Mouse (Mus musculus) thymus, postnatal 10 days (tissue): Measurements from ENCODE around the gene Arcn1.

ENCODE experiments used
- DNase-seq, 2 experiments: peaks; one replicate each; pipeline ENCODE4 v3.0.0; 2021; ENCODE audit warnings: low spot score in 2 of 2

Arcn1 gene

DNA sequence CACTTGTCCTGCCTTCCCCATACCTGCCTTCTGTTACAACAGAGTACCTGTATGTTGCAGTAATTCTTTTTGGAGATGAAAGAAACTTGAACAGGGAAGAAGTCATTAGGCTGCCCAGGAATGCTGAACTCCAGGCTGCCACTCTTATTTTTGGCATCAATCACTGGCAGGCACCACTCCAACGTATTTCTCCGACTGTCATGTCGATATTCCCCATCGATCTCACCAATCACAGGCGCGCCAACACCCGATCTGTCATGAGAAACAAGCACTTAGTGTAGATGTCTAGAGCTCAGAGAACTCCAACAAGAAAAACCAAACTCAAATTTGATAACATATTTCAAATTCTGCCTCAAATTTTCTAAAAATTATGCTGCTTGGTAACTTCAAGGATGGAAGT is 22.3 kb downstream of the Arcn1 start:
- no peak for DNase-seq

DNA sequence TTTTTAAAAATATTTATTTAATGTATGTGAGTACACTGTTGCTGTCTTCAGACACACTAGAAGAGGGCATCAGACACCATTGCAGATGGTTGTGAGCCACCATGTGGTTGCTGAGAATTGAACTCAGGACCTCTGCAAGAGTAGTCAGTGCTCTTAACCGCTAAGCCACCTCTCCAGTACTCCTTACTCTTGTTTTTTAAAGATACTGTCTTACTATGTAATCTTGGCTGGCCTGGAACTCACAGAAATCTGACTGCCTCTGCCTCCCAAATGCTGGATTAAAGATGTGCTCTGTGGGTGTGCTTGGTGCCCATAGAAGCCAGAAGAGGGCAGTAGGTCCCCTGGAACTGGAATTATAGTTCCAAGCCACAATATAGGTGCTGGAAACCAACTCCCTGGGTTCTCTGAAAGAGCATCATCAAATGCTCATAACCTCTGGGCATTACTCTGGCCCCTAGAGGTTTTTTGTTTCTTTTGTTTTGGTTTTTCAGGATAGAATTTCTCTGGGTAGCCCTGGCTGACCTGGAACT is 26.9 kb downstream of the Arcn1 start:
- DNase-seq, result no peak

DNA sequence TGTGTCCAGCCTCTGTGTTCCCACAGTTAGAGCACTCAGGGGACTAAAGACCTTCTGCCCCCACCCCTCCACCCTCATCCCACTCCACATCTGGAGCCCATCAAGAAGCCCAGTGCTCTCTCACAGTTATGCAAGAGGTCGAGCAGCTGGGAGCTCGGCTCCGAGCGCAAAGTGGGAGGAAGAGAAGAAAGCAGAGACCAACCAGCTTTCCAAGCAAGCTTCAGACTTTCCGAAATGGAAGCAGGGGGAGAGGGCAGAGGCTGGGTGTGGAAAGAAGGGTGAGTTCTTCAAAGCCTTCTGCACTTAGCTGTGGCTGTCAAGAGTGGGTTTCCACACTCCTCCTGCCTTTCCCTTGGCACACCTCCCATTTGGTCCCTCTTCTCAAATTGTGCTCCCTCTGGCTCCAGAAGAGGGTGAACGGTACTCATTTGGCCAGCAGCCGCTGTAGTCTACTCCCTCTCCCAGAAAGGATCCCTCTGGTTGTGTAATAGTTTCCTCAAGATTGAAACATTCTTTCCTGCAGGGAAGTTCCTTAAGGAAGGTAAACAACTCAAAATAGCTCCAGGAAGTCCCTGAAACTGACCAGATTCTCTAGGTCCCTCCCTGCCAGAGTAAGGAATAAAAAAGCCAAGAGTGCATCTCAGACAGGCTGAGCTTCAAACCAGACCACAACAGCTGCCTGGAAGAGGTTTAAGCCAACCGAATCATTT is 30.2 kb downstream of the Arcn1 start:
- DNase-seq, result no peak

DNA sequence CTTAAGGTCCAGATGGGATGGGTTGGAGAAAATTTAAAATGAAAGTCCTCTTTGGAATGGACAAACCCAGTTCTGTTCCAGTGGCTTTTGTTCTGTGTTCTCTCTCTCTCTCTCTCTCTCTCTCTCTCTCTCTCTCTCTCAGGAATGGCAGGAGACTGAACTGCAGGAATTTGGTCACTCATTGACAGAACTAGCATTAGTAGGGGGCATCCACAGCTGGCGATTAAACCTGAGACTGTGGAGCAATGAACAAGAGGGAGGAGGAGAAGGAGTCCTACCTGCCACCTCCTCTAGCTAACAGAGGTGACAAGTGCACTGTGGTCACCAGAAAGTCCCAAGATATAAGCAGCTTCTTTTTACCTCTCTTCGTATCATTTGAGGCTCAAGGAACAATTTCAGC is 31.3 kb downstream of the Arcn1 start:
- DNase-seq, result no peak

DNA sequence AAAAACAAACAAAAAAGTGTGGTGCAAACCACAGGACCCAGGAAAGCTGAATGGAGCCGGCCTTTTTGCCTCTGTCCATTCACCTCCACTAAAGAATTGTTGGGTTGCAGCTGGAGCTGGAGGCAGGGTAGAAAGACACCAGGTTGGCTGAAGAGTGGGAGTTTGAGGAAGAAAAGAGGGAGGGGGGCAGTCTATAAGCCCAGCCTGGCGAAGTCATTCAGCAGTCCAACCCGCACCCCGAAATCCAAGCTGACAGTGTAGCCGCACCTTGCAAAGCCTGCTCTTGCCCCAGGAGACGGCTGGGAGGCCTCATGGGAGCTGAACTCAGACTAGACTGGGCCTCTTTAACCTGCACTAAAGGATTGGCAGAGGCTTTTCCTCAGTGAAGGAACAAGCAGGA is 31.8 kb downstream of the Arcn1 start:
- no peak for DNase-seq

DNA sequence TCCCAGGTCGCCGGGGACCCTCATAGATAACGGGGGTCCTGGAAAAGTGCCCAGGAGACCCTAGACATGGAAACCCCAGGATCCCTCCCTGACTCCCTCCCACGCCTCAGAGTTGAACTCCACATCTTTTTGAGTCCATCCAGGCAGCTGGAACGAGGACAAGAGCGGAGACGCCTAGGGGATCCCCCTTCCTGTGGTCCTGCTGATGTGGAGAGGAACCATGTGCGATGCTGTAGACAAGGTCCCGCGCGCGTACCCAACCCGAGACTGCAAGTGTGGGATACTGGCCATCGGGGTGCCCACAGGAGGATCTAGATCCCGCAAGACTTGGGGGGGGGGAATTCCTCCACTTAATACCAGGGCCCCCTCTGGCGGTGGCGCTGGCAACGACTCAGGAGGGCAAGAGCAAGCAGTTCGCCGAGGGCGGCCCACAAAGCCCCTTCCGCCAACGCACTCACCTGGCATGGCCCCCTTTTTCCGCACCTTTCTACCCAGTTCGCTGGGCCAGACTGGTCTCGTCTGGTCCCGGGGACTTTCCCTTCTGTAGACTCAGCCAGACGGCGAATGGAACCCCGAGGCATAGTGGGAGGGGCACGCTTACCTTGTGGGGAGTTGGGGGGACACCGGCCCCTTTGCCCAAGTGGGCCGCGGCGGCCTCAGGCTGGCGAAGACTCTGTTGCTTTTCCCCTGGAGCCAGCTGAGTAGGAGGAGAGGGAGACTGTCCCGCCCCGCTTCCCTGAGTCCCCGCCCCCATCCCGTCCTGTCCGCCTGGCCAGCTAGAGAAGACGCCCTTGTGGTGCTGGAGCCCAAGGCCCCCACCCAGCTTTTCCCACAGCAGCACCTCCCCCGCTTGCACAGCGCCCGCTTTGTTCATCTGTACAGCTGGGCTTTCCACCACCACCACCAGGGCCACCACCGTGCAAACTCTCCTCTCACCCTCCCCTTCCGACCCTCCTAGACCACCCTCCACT is 32.8 kb downstream of the Arcn1 start, which contains the start of gene Phldb1:
Gene Phldb1 (minus strand): TSS at position 675 of the 971 bp plus-strand sequence.
- peak; percentile 58 to 77 for DNase-seq

DNA sequence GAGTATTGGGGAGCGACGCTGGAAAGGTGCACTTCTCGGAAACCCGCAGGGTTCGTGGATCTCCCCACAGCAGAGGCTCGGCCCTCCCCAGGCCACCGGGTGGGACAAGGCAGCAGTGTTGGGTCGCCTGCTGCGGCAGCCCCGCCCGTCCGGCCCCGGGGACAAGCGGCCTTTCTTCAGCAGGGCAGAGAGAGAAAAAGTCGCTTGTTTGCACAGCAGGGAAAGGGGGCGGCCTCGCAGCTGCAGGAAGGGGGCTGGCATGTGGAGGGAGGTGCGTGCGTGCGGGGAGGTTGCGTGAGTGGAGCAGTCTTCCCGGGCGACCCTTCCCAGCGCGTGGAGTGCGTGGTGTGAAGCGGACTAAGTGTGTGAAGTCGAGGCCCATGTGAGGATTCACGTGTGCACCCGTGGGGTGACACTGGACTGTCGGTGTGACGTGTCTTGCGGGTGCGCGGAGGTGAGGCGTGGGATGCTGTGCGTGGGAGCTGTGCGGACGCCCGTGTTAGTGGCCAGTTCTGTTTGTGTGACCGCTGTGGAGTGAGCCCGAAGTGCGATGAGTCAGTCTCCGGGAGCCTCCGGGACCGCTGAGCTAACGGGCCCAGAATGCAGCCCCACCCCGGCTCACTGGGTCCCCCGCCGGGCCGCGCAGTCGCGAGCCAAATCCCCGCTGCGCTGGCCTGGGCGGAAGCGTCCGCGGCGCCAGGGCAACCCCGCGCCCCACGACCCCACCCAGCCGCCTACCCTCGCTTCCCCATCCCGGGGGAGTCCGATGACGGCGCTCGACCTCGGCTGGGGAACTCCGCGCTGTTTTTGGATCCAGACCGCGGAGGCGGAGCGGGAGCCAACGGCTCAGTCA is 33.7 kb downstream of the Arcn1 start:
- no peak for DNase-seq

DNA sequence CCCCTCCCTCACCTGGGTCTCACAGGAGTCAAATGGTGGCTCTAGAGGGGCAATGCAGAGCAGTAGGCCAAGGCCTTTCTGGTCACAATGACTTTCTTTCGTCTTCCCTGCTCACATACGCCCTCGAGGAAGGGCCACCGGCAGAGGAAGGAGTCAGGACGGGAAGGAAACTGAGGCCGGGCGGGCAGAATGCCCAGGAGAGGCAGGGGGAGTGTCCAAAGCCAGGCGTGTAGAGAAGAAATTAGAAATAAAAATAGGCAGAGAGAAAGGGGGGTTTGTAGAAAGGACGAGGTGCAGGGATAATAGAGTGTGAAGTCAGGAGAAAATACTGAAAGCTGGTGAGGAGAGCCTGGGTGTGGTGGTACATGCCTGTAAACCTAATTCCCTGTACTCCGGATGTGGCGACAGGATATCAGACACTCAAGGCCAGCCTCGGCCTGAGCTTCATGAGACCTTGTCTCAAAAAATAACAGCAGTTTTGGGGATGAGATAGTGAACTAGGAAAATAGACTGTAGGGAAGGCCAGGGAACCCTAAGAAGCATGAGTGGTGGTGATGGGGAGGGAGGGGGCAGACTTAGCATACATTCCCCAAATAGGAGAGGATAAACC is 34.6 kb downstream of the Arcn1 start:
- no peak for DNase-seq

DNA sequence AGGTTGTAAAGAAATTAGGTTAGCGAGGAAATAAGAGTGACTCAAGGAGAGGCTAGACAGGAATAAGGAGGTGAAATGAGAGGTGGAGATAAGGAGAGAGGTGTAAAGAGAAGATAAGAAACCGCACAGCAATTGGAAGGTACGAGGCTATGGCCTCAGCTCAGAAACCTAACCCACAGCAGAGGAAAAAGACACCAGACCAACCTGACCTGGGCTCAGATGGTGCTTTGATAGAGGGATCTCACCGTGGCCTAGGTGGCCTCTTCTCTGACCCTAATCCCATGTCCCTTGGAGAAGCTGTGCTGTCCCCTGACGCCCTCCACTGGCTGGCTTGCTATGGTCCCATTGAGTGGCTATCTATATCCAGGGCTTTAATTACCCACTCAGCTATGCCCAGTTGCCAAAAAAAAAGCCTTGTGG is 35.5 kb downstream of the Arcn1 start:
- DNase-seq, result no peak

DNA sequence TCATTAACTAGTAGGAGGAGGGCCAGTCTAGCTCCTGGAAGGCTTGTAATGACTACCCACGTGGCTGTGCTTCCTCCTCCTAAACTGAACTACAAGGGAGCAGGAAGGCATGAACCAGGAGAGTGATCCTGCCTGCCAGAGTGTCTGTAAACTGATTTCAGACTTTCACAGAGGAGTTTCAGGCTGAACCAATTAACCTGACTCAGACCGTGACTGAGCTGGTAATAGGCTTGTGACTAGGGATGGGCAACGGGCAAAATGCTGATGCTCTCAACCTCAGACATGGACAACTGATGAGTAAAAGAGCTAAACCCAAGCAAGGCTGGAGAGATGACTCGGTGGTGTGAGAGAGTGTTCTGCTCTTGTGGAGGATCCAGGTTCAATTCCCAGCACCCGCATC is 40.2 kb downstream of the Arcn1 start:
- no peak for DNase-seq

DNA sequence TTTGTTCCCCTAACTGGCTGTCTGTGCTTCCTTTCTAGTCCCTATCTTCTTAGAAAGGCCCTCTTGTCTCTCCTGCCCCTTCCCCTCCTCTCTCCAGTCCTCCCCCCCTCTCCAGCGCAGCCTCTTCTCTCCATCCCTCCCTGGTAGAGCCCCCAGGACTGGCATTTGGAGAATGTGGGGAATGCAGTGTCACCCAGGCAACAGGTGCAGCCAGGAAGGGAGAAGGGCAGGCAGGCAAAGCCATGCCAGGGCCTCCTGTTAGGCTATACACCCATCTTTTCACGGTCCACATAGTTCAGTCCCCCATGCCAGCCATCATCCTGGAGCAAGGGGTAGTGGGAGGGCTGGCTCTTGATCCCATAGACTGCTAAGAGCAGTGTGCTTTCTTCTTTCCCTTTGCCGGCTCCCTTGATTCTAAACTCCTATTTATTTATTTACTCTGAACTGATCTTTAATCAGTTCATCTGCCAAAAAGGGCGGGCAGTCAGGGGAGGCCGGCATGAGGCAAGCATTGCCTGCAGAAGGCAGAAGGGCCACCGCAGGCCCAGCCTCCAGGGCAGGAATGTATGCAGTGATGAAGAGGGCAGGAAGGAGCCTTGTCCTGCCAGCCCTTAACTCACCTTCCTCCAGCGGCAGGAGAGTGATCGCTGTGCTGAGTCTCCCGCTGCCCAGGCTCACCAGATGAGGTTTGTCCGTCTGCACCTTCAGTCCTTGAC is 41.1 kb downstream of the Arcn1 start:
- DNase-seq, result no peak

DNA sequence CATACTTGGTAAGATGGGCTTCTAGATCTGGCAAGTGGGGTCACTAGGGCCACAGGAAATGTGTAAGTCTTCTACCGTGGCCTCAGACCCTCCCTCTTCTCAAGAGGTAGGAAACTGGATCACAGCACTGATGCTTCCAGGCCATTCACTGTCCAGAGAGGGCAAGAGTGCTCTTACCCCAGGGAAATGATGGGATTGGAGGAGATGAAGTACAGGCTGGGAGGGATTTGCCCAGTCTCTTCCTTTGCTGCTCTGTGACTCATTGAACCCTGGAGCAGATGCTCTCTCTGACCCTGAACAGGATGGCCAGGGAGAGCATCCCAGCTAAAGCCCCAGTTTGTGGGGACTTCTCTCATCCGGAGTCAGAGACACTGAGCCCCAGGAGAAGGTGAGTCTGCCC is 43.0 kb downstream of the Arcn1 start:
- DNase-seq, result no peak

DNA sequence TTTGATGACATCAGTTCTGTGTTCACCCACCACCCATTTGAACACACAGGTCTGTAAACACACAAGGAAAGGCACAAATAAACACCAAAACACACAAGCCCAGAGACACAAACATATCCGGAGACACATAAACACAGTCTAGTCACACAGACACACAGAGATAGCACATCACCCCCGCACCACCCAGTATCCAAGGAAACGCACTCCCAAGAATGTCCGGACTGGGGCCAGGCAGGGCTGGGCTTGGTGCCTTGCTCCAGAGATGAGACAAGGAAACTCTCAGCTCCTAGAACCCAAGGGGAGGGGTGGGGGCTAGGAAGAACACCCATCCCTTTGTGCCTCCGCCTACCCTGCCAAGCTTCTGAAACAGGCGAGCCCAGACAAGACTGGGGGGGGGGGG is 43.4 kb downstream of the Arcn1 start:
- DNase-seq, result no peak

DNA sequence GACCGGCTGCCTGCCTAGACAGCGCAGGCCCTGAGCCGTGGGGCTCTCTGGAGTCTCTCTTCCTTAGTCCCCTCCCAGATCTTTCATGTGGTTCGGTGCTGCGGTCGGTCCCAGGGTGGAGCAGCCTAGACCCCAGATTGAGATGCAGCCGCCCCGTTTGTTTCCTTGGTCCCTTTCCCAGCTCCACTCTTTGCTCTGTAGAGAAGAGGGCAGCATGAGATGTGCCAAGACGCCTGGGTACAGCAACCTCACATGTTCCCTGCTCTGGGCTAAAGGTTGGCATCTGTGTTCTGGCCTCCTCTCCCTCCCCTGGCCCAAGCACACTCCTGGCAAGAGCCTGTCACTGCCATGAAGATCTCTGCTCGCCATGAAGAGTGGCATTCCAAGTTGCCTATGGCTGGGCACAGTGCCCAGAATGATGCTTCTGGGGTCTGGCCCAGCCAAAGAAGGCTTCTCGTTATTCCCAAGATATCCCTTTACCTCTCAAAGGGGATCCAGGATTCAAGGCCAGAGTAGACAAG is 44.1 kb downstream of the Arcn1 start:
- DNase-seq, result no peak

DNA sequence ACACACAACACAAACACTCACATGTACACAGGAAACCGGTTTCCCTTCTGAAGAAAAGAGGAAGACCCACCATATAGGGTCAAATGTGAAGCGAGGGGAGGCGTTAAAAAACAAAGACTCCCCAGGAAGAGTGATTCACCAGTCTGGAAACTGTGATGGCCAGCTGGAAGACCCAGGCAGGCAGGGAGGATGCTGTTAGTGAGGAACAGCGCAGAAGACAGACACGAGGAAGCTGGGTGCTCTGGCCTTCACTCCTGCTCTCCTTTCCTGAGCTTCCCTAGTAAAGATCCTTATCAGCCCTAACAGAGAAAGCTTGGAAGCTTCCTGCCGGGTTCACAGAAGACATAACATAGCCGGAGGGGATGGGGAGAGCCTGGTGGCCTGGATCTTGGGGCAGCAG is 44.6 kb downstream of the Arcn1 start:
- DNase-seq, result no peak

DNA sequence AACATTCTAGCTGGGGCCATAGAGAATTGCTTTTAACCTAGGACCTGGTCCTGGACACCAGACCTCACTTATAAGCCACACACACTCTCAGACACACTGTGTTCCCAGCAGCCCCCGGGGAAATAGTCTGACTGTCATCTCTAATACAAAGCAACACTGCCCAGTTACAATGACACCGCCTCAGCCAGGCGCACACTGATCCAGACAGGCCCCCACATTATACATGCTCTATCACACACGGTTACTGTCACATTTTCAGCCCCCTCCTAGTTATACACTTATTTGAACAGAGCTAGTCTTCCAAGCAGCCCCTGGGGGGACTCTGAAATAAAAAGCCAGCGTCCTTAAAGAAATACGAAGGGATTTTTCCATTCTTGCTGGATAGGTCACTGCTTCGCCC is 45.1 kb downstream of the Arcn1 start:
- DNase-seq, result no peak

DNA sequence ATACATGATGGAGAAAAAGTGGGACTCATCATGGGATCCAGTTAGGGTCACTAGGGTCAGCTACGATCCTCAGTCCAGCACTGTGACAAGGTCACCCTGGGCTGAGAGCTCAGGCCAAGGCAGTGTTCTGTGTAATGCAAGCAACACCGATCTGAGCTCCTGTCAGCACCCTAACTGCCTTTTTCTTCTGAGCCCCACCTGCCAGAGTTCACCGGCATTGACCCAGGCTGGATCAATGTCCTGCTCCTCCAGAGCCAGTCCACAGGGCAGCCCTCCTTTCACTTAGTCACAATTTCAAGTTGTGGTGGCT is 45.8 kb downstream of the Arcn1 start:
- no peak for DNase-seq

DNA sequence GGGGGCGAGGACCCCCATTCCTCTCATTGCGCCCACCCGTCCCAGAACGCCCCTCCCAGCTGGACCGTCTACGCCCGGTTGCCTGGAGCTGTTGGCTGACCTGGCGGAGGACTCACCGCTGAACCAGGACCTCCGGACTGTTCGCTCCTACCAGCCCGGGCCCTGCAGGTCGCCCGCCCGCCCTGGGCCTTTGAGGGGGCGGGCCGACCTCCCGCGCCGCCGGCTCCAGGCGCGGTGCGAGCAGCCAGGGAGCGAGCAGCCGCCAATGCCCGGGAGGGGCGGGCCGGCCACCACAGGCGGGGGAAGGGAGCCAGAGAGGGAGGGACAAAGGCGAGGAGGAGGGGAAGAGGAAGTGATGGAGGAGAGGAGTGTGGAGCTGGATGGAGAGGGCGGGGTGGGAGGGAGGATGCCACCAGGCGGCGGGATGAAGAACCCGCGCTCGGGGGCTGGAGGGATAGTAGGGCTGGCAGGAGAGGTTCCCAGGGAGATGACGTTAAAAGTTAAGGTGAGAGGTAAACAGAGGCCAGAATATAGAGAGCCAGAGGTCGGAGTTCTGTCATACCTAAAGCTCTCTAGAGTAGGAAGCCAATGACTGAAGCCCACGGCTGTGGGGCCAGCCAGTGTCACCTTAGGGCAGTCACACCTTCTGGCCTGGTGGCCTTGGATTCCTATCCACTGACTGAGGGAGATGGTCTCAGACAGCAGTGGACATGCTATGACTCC is 46.3 kb downstream of the Arcn1 start:
- no peak for DNase-seq

DNA sequence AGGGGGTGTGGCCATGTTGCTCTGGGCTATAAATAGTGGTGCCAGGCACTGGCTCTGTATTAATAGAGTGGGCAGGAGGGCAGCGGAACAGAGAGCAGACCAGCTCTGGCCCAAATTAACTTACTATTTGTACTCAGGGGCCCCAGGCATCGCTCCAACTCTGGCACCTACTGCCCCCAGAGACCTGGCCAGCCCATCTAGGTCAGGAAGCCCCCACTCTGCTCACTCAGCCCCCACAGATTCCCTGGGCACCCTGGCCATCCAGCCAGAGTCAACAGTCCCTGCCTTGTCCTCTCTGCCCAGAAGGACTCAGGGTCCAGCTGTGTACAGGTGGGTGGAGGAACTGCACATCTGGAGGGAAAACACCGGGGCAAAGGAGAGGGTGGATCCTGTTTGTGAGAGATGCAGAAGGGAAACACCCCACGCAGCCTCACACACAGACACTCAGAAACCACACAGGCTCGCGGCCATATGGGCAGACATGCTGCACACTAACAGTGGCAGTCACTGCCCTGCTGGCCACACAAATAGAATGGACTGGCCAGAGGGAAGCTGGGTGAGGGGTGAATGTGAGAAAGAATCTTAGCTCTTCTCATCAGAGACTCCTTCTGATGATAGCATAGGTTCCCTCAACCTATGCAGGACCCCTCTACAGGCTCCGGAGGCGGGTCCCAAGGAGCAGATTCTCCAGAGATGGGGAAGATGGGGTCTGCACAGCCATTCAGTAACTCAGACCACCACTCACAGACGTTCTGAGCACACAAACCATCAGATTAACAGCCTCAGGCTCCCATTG is 47.1 kb downstream of the Arcn1 start:
- no peak for DNase-seq
